Mouse (Mus musculus): ENCODE data around the gene Atmin.

Gene Atmin

GRCm38 (mm10) chr8:116943161-116943554, at the start of gene Atmin:
TSS of gene Atmin (plus strand) at chr8:116943393.
- DNase-seq = peak; percentile 85 to 95

GRCm38 (mm10) chr8:116893938-116894337, 49.3 kb upstream of the Atmin start:
- no peak for DNase-seq

GRCm38 (mm10) chr8:116895521-116895920, 47.7 kb upstream of the Atmin start:
- DNase-seq = no peak

- no peak for DNase-seq
Measured at GRCm38 (mm10) chr8:116904736-116905135, 38.5 kb upstream of the Atmin start.

GRCm38 (mm10) chr8:116905252-116905651, 37.9 kb upstream of the Atmin start:
- no peak for DNase-seq

- DNase-seq = no peak
Measured at GRCm38 (mm10) chr8:116905836-116906235, 37.4 kb upstream of the Atmin start.

GRCm38 (mm10) chr8:116921005-116921336, 22.2 kb upstream of the Atmin start:
- no peak for DNase-seq

GRCm38 (mm10) chr8:116921337-116922059, 21.7 kb upstream of the Atmin start, which contains the start of the genes Cmc2 and Cenpn:
TSS of gene Cmc2 (minus strand) at chr8:116921455.
TSS of gene Cenpn (plus strand) at chr8:116921730.
- DNase-seq = peak; percentile 91 to 96

GRCm38 (mm10) chr8:116922060-116922757, 21.0 kb upstream of the Atmin start:
- DNase-seq = no peak

- DNase-seq = no peak
Measured at GRCm38 (mm10) chr8:116923526-116923925, 19.7 kb upstream of the Atmin start.

GRCm38 (mm10) chr8:116927880-116928279, 15.3 kb upstream of the Atmin start:
- peak in 1 of 2 experiments; percentile 31 for DNase-seq

- no peak for DNase-seq
Measured at GRCm38 (mm10) chr8:116928588-116928987, 14.6 kb upstream of the Atmin start.

GRCm38 (mm10) chr8:116934976-116935375, 8.2 kb upstream of the Atmin start:
- no peak for DNase-seq

- DNase-seq = no peak
Measured at GRCm38 (mm10) chr8:116935506-116935905, 7.7 kb upstream of the Atmin start.

GRCm38 (mm10) chr8:116942284-116943058, 722 bp upstream of the Atmin start:
- DNase-seq = no peak

- DNase-seq = peak in 1 of 2 experiments; percentile 49
Measured at GRCm38 (mm10) chr8:116943555-116944384, 577 bp downstream of the Atmin start.

GRCm38 (mm10) chr8:116944385-116944696, 1.1 kb downstream of the Atmin start:
- no peak for DNase-seq

GRCm38 (mm10) chr8:116945169-116945910, 2.1 kb downstream of the Atmin start:
- DNase-seq = no peak

GRCm38 (mm10) chr8:116946268-116946838, 3.2 kb downstream of the Atmin start:
- DNase-seq = no peak

GRCm38 (mm10) chr8:116946851-116947250, 3.7 kb downstream of the Atmin start:
- DNase-seq = no peak

- no peak for DNase-seq
Measured at GRCm38 (mm10) chr8:116947589-116947988, 4.4 kb downstream of the Atmin start.

- DNase-seq = no peak
Measured at GRCm38 (mm10) chr8:116951369-116951768, 8.2 kb downstream of the Atmin start.
